Mouse (Mus musculus) layer of hippocampus, postnatal 14 days (tissue): ENCODE results near the gene Slc44a5. TPM values are rescaled to one million over a fixed set of nuclear protein-coding genes. Genes with fewer than 3 reads are reported as not detected.
"Not testable (repeated sequence)": the region's sequence is repeated elsewhere in the genome, so short reads cannot be mapped to it uniquely, and the experiment has no call there.

Experiments used
- DNase-seq, 2 experiments: peaks; one replicate each; pipeline ENCODE4 v3.0.0; 2021 to 2022; ENCODE audit warnings: low spot score in 2 of 2, mixed read lengths in 1 of 2
- total RNA-seq, 2 experiments: library from RNA; stranded (reverse); gene quantifications; 2 replicates each; pipeline ENCODE4 v1.2.3; 2021

Gene Slc44a5
- total RNA-seq, 2 experiments from 2014 or later: 43.2 to 44.9 TPM

GRCm38 (mm10) chr3:154149778-154150177, 176.5 kb downstream of the Slc44a5 start:
- no peak for DNase-seq

GRCm38 (mm10) chr3:154153541-154153940, 180.3 kb downstream of the Slc44a5 start:
- DNase-seq: not testable (repeated sequence)

GRCm38 (mm10) chr3:154165882-154166281, 192.6 kb downstream of the Slc44a5 start:
- no peak for DNase-seq

- DNase-seq: peak; percentile 73 to 87
Measured at GRCm38 (mm10) chr3:154171881-154172592, 198.8 kb downstream of the Slc44a5 start.

- no peak for DNase-seq
Measured at GRCm38 (mm10) chr3:154172593-154172965, 199.3 kb downstream of the Slc44a5 start.

GRCm38 (mm10) chr3:154173556-154173955, 200.3 kb downstream of the Slc44a5 start:
- no peak for DNase-seq

GRCm38 (mm10) chr3:154174031-154174430, 200.8 kb downstream of the Slc44a5 start:
- no peak for DNase-seq

GRCm38 (mm10) chr3:154174766-154175165, 201.5 kb downstream of the Slc44a5 start:
- no peak for DNase-seq

- DNase-seq: no peak
Measured at GRCm38 (mm10) chr3:154177665-154178305, 204.5 kb downstream of the Slc44a5 start.

GRCm38 (mm10) chr3:154179423-154179920, 206.2 kb downstream of the Slc44a5 start:
- no peak for DNase-seq

GRCm38 (mm10) chr3:154182987-154183386, 209.8 kb downstream of the Slc44a5 start:
- no peak for DNase-seq

GRCm38 (mm10) chr3:154183957-154184356, 210.7 kb downstream of the Slc44a5 start:
- DNase-seq: no peak

GRCm38 (mm10) chr3:154188668-154189067, 215.4 kb downstream of the Slc44a5 start:
- peak in 1 of 2 experiments; percentile 38 for DNase-seq

GRCm38 (mm10) chr3:154192328-154193030, 219.2 kb downstream of the Slc44a5 start:
- no peak for DNase-seq

GRCm38 (mm10) chr3:154193189-154193840, 220.1 kb downstream of the Slc44a5 start:
- DNase-seq: no peak

GRCm38 (mm10) chr3:154200422-154200828, 227.2 kb downstream of the Slc44a5 start:
- peak in 1 of 2 experiments; percentile 40 for DNase-seq

- no peak for DNase-seq
Measured at GRCm38 (mm10) chr3:154201796-154202195, 228.6 kb downstream of the Slc44a5 start.

- no peak for DNase-seq
Measured at GRCm38 (mm10) chr3:154202383-154202782, 229.1 kb downstream of the Slc44a5 start.

GRCm38 (mm10) chr3:154208479-154208878, 235.2 kb downstream of the Slc44a5 start:
- DNase-seq: no peak

GRCm38 (mm10) chr3:154209201-154209754, 236.0 kb downstream of the Slc44a5 start:
- no peak for DNase-seq
